Mouse (Mus musculus) induced T-regulatory cell, adult 2 months (primary cell): ENCODE data around the gene Sirt6.
"Not testable (repeated sequence)": the region's sequence is repeated elsewhere in the genome, so short reads cannot be mapped to it uniquely, and the experiment has no call there.

Source experiments
- DNase-seq: peaks from one replicate; pipeline ENCODE4 v3.0.0-alpha.2; 2012; ENCODE audit warnings: low read depth

Gene Sirt6

DNA sequence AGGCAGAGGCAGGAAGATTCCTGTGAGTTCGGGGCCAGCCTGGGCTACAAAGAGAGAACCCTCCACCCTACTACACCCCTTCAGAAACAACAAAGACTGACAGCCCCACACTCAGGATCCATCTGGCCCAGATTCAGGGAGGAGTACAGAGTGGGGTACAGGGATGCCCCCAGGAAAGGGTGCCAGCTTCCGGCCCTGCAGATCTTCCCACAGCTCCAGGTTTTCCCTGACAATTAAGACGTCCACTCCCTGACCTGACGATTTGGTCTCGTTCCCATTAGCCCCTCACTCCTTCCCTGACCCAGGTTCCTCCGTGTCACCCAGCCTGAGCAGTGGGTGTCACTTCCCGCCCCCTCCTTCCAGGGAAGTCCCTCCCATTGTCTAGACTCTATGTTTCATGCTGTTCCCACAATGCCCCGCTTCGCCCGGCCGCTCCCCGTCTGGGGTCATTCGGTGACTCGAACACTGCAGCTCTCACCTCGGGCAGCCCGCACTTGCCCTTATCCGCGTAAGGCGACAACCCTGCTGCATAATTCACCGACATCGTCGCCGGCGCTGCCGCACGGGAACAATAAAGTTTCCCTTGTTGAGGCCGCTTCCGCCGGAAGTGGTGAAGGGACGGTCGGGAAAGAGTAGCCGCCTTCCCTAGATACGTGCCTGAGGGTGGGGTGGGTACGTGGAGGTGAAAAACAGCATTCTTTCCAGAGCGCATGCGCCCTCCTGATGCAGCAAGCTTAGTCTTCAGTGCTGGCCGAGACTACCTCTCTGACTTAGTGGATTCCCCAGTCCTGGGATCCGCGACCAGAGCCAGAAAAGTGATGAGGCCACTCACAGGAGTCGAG lies at the start of gene Sirt6:
TSS of gene Sirt6 (minus strand) at position 804 of the 842 bp plus-strand sequence.
- DNase-seq = peak; percentile 97

- DNase-seq = no peak
Measured at GRCm38 (mm10) chr10:81656174-81656573, 28.6 kb upstream of the Sirt6 start.

GRCm38 (mm10) chr10:81655178-81655577 lies 27.6 kb upstream of the Sirt6 start:
- DNase-seq = no peak

- DNase-seq = peak; percentile 96
Measured at GRCm38 (mm10) chr10:81648803-81649775, 21.5 kb upstream of the Sirt6 start, which contains the start of gene Gm10778. TSS of gene Gm10778 (plus strand) at chr10:81649059.

GRCm38 (mm10) chr10:81646015-81646555 lies 18.5 kb upstream of the Sirt6 start:
- no peak for DNase-seq

DNA sequence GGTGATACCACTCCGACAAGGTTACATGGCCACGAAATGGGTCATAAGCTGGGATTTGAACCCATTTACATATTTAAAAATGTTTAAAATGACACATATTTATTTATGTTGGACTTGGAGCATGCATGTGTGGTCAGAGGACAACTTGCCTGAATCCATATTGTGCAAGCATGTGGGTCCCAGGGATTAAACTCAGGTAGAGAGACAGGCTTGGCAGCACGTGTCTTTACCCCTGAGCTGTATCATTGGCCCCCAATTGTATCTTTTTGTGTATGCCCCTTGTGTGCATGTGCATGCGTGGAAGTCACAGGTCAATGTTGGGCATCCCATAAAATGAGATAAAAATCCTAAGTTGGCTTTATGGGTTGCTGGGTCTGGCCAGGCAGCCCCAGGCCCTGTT lies 17.8 kb upstream of the Sirt6 start:
- DNase-seq = no peak

DNA sequence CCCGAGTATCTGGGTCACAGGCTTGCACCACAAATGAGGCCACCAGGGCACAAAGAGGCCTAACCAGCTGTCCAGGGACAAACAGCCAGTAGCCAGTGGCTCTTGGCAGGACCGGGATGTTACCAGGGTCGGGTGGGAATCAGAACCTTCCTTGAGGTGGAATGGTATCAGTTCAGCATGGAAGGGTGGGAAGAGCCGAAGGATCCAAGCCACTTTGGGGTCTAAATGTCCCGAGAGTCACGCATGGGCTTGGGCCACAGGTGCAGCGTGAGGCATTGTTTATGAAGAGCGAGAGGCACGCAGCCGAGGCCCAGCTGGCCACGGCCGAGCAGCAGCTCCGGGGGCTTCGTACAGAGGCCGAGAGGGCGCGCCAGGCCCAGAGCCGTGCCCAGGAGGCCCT lies 17.1 kb upstream of the Sirt6 start:
- DNase-seq = no peak

DNA sequence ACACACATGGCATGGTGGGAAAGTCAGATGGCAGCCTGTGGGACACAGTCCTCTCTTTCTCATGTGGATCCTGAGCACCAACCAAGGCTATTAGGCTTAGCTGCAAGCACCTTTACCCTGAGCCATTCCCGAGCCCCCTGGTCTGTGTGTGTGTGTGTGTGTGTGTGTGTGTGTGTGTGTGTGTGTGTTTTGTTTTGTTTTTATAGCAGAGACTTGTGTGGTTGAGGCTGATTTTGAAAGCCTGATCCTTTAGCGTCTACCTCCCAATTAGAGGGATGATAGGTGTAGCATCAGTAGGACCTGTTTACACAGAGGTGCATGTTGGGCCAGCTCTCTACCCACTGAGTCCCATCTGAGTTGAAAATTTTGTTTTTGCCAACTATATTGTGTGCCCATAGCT lies 16.6 kb upstream of the Sirt6 start:
- DNase-seq = no peak

GRCm38 (mm10) chr10:81643449-81644055 lies 16.0 kb upstream of the Sirt6 start:
- peak; percentile 96 for DNase-seq

DNA sequence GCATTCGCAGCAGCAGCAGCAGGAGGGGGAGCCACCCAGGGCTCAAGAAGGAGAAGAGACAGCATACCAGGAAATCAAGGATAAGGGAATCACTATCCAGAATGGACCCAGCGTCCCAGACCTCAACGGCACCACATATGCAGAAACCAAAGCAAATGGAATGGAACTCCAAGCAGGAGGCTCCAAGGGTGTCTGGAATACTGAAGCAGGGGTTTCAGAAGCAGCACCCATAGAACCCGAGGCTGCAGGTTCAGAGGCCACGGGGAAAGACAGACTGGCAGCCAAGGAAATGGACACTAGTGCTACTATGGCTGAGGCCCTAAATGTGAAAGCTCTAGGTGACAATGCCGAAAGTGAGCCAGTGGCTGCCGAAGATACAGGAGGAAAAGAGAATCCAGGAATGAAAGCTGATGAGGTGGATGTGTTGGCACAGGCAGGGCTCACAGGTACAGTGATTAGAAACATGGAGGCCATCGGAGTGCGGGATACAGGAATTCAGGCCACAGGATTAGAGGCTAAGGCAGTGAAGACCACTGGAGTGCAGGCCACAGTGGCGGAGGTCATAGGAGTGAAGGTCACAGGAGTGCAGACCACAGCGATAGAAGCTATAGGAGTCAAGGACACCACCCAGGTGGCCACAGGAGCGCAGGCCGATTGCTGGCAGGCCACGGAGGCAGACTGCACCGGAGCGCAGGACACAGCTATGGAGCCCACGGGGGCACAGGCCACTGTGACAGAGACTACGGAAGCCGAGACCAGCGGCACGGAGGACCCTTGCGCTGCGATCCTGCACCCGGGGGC lies 15.3 kb upstream of the Sirt6 start:
- no peak for DNase-seq

DNA sequence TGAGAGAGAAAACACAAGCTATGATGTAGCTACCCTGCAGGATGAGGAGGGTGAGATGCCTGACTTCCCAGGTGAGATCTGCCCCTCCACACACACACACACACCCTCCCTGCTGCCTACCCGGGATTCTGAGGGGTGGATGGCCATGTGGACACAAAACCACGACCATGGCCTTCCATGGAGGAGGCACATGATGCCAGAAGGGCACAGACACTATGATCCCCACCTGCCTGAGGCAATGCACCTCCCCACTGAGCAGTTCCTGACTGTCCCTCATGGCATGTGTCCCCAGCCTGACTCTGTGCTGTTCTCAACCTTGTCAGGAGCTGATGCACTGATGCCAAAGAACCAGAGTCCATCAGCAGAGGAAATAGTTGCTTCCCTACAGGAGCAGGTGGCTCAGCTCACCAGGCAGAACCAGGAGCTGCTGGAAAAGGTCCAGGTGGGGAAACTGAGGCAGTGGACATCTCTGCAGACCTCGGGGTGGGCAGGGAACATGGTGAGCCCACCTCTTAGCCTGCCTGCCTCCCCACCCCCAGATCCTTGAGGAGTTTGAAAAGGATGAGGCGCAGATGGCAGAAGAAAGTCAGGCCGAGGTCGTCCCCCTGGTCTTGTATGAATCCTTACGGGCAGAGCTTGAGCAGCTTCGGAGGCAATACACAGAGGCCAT lies 14.5 kb upstream of the Sirt6 start:
- DNase-seq = no peak

DNA sequence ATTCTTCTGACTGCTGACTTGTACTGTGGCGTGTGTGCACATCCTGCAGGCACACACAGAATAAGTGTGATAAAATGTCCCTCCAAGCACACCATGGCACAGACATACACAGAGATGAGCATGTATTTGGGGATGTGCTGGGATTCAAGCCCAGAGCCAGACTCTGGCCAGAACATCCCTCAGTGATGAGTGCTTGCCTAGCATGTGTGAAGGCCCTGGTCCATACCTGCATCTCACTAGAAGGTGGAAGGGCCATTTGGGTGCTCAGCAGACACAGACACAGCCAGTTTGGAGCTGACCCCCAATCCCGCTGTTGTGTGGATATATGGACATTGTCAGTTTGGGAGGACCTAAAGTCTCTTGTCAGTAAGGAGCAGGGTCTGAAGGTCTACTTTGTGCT lies 14.0 kb upstream of the Sirt6 start:
- no peak for DNase-seq

GRCm38 (mm10) chr10:81640825-81641224 lies 13.2 kb upstream of the Sirt6 start:
- not testable (repeated sequence) for DNase-seq

DNA sequence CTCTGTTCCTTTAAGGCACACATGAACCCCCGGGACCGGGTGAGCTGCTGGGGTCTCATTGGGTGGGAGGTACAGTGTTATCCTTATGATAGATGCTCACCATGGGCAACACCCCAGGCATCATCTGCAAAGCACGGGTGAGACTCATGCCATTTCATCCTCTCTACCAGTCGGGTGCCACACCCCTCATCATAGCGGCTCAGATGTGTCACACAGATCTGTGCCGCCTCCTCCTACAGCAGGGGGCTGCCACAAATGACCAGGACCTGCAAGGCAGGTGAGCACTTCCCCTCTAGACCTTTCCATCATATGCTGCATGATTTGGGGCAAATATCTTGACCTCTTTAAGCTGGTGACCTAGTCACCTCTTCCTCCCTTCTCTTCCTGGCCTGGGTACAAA lies 10.5 kb upstream of the Sirt6 start:
- DNase-seq = no peak

GRCm38 (mm10) chr10:81636338-81636737 lies 8.7 kb upstream of the Sirt6 start:
- DNase-seq = no peak

DNA sequence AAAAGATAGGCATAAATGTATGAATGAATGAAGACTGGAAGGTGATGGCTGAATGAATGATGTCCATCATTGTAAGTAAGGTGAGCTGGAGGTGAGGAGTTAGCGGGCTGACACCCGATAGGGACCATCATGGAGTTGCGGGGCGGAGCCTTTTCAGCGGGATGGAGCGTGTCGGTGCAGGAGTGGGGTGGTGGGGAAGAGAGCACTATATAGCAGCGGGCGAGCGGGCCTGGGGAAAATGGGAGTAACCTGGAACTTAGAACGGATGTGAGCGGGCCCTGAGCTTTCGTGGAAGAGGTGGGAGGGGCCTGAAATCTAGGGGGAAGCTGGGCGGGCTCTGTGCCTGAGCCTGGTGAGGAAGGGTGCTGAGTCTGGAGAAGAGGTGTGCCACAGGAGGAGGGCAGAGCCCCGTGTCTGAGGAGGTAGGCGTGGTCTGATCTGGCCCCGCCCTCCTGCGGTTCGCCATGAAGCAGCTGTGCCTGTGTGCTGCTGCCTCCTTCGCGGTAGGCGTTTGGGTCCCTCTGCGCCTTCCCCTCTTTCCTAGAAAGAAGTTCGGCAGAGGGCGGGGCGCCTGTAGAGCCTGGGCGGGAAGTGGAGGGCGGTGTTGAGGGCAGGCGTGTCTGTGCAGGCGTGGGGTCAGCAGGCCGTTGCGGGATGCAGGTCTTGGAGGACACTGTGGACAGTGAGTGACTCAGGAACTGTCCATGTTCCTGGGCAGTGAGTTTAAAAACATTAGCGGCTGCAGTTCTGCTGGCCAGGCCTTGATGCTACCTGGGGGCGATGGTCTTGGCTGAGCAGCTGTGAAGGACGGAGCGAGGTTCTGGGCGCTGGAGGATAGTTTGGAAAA lies 5.9 kb upstream of the Sirt6 start:
- peak; percentile 93 for DNase-seq

DNA sequence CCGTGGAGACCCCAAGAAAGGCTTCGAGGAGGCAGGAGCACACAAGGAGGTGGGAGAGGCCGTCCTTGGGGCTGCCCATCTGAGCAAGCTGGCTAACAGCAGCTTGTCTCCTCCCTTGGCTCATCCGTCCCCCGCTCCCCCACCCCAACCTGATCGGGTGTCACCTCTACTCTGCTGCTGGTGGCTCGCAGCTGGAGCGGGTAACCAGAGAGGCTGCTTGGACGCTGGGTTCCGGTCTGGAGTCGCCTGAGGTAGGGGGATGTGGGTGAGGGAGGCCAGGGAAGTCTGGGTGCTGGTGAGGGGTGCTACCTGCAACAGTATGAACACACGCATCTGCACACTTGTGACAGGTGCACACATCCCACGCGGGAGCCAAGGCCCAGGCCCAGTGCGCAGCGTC lies 793 bp upstream of the Sirt6 start, which contains the start of gene Ankrd24:
TSS of gene Ankrd24 (plus strand) at position 151 of the 400 bp plus-strand sequence.
- DNase-seq = no peak

GRCm38 (mm10) chr10:81627836-81628220 lies 231 bp upstream of the Sirt6 start:
- DNase-seq = no peak
